8 mouse cellular contexts compared by ENCODE assay signal in genomic region chr11:5541799-5542481, GRCm38 (mm10). TPM values are rescaled to one million over a fixed set of nuclear protein-coding genes. Genes with fewer than 3 reads are reported as not detected.
DNase-seq lines count a peak whose midpoint lies in the region; ATAC-seq and TF ChIP-seq lines count a peak whose summit lies in the region.

Ccdc117 (minus strand) TSS chr11:5542187.

- TF ChIP-seq EP300 in lung, postnatal 0 days (IDR thresholded peaks at IDR 0.05) = no peak; the same call in 1 of the 2 replicates

- no peaks in the 10 kb centered on the region for H3K27me3 ChIP-seq in lung, postnatal 0 days (replicated peaks; ENCODE audit: insufficient read depth, low read length)

- no peaks in the 10 kb centered on the region for H3K9me3 ChIP-seq in lung, postnatal 0 days (ENCODE audit: low read length)

- peak; percentile 97 to 98 for ATAC-seq in hematopoietic stem cell, adult 5-6 weeks (replicated peaks in 1 of 2; ENCODE audit: insufficient read depth in 1 of 2, low FRiP score in 2 of 2, low TSS enrichment in 1 of 2, low read depth in 1 of 2, poor library complexity in 2 of 2, severe bottlenecking in 2 of 2)
- ATAC-seq in lung, postnatal 0 days = peak; percentile 99

- peaks cover 5% of the 10 kb centered on the region; the same call in 1 of the 2 replicates for H3K4me1 ChIP-seq in lung, postnatal 0 days (ENCODE audit: insufficient read depth, low read depth, low read length)

- peak; percentile 60 for TF ChIP-seq CTCF in lung, postnatal 0 days (IDR thresholded peaks at IDR 0.05)

- peak within 1 kb of the TSS; percentile 86 for H3K27ac ChIP-seq in lung, postnatal 0 days (ENCODE audit: low read length)

- H3K4me3 ChIP-seq in lung, postnatal 0 days (ENCODE audit: low read depth, low read length) = peak within 1 kb of the TSS; percentile 84

- WGBS in lung, postnatal 0 days = under 1% methylated on average over 63 of the region's 65 CpGs

- DNase-seq in MEL-GATA-1-ER (ENCODE audit: extremely low read depth, low read depth) = peak; percentile 85
- DNase-seq in cerebellum, adult 8-10 months = peak; percentile 87
- peak; percentile 86 for DNase-seq in forelimb bud, embryonic 11.5 days (ENCODE audit: low read depth, low spot score)
- DNase-seq in layer of hippocampus, adult 9-11 months = peak; percentile 93
- DNase-seq in lung, postnatal 0 days (ENCODE audit: low spot score) = peak; percentile 98
- peak; percentile 70 for DNase-seq in ovary, postnatal 14 days (ENCODE audit: low spot score)
- DNase-seq in thymus, postnatal 14 days = peak; percentile 90

- no peaks in the 10 kb centered on the region for H3K36me3 ChIP-seq in lung, postnatal 0 days (ENCODE audit: insufficient read depth, low read length)

- peak within 1 kb of the TSS; percentile 80 for H3K4me2 ChIP-seq in lung, postnatal 0 days (replicated peaks; ENCODE audit: low read depth, low read length)

- H3K9ac ChIP-seq in lung, postnatal 0 days (replicated peaks; ENCODE audit: low read depth) = peak within 1 kb of the TSS; percentile 85

RNA-seq across cellular contexts. Expression of gene Ccdc117, which starts in this region (rescaled TPM):
- total RNA-seq in hematopoietic stem cell, adult 5-6 weeks (2017) = 39.0 and 49.0 TPM in 2 replicates
- polyA plus RNA-seq in lung, postnatal 0 days (2015; fragmentation: Nextera tagmentation; extraction: Ambion mirVana) = 13.4 and 13.9 TPM in 2 replicates

Comparison
In these comparisons a context has a peak if more than half of its experiments do, and no peak if none do; other contexts are left out.
1. Peak in every context shown above with its lines: DNase-seq, ATAC-seq, H3K4me3 ChIP-seq and H3K27ac ChIP-seq.